7 mouse cellular contexts compared by ENCODE assay signal in the genomic region with DNA sequence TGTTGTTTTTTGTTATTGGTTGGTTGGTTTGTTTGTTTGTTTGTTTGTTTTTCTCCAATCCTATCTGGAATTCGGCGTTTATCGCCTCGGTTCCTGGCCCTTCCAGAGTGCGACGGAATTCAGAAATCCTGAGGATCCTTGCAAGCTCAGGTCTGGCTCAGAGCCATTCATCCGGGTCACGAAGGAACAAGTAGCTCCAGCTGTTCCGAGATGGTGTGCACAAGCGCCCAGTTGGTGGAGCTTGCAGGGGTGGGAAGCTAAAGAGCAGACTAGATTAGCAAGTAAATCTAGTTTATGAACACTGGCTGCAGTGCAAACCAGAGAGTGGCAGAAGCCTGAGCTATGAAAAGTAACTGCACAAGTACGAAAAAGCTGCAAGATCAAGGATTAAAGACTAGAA. TPM values are rescaled to one million over a fixed set of nuclear protein-coding genes. Genes with fewer than 3 reads are reported as not detected.
DNase-seq lines count a peak whose midpoint lies in the region; ATAC-seq and TF ChIP-seq lines count a peak whose summit lies in the region.

No protein-coding gene starts in this region.

- H3K4me3 ChIP-seq in hindbrain, embryonic 16.5 days (ENCODE audit: low read length), result peak overlapping the region; percentile 40
- H3K4me3 ChIP-seq in small intestine, adult 2 months (ENCODE audit: low read depth, low read length), result peak overlapping the region; percentile 45

- no peaks in the 10 kb centered on the region for H3K9me3 ChIP-seq in hindbrain, embryonic 16.5 days (ENCODE audit: control insufficient read depth, low read length)

- peak overlapping the region; percentile 31; the same call in 1 of the 2 replicates for H3K27ac ChIP-seq in hindbrain, embryonic 16.5 days (ENCODE audit: low read depth, low read length)
- peak overlapping the region; percentile 23; the same call in 1 of the 2 replicates for H3K27ac ChIP-seq in small intestine, adult 2 months (ENCODE audit: insufficient read depth, low read depth, low read length)

- H3K9ac ChIP-seq in hindbrain, embryonic 16.5 days (ENCODE audit: low read depth, low read length), result peak overlapping the region; percentile 50

- H3K4me2 ChIP-seq in hindbrain, embryonic 16.5 days (ENCODE audit: low read length), result peak overlapping the region; percentile 63

- no peak for TF ChIP-seq POLR2A in small intestine, adult 2 months (IDR thresholded peaks at IDR 0.05; ENCODE audit: low read depth, low read length)

- WGBS in hindbrain, embryonic 16.5 days, result under 1% methylated on average over 11 of the region's 11 CpGs
- WGBS in small intestine, adult 2 months, result under 1% methylated on average over 11 of the region's 11 CpGs

- intact Hi-C loops in left cerebral cortex, postnatal 14 days (cut with DNase I), result loop anchor here (10.0 kb wide), 1 partner anchor 152 kb away; no protein-coding TSS in a partner anchor

- no peaks in the 10 kb centered on the region for H3K27me3 ChIP-seq in hindbrain, embryonic 16.5 days (replicated peaks; ENCODE audit: control insufficient read depth, insufficient read depth, low read length)
- no peaks in the 10 kb centered on the region for H3K27me3 ChIP-seq in small intestine, adult 2 months (ENCODE audit: control insufficient read depth, insufficient read depth, low read length)

- DNase-seq in adrenal gland, adult 18-20 months (ENCODE audit: low spot score in 2 of 2), result peak; percentile 71 to 82
- DNase-seq in cerebellum, postnatal 36 days, result peak; percentile 61 to 63
- DNase-seq in gastrocnemius, adult 18-20 months (ENCODE audit: low spot score), result peak; percentile 89
- DNase-seq in left cerebral cortex, postnatal 14 days (ENCODE audit: low spot score in 2 of 2), result peak; percentile 80 to 88

- no peaks in the 10 kb centered on the region for H3K36me3 ChIP-seq in hindbrain, embryonic 16.5 days (ENCODE audit: control insufficient read depth, insufficient read depth, low read length)
- H3K36me3 ChIP-seq in small intestine, adult 2 months (ENCODE audit: control insufficient read depth, insufficient read depth, low read length), result no peaks in the 10 kb centered on the region

- TF ChIP-seq CTCF in small intestine, adult 2 months (IDR thresholded peaks at IDR 0.05; ENCODE audit: extremely low read depth, insufficient read length, insufficient replicate concordance, low read depth, low read length), result no peak

- peaks cover 13% of the 10 kb centered on the region for H3K4me1 ChIP-seq in hindbrain, embryonic 16.5 days (ENCODE audit: control insufficient read depth, insufficient read depth, low read depth, low read length)
- peaks cover 7% of the 10 kb centered on the region for H3K4me1 ChIP-seq in small intestine, adult 2 months (ENCODE audit: control insufficient read depth, insufficient read depth, insufficient read length, low read length)

- ATAC-seq in hindbrain, embryonic 16.5 days, result no peak
- ATAC-seq in megakaryocyte-erythroid progenitor cell, adult 5-6 weeks (replicated peaks; ENCODE audit: low FRiP score, low TSS enrichment, poor library complexity, severe bottlenecking), result 0 out of 2 replicates have a peak, but pooled peaks have one; percentile 24

RNA-seq across cellular contexts. Expression of gene Trim27, which starts 6.2 kb away (rescaled TPM):
- total RNA-seq in adrenal gland, adult 18-20 months (2021), result 10 to 100 TPM; 45.3 to 49.9 TPM
- total RNA-seq in gastrocnemius, adult 18-20 months (2021), result 10 to 100 TPM; 21.0 to 22.0 TPM
- 70.1 and 75.0 TPM in 2 replicates for polyA plus RNA-seq in hindbrain, embryonic 16.5 days (2015; fragmentation: Nextera tagmentation; extraction: Ambion mirVana)
- 10 to 100 TPM; 35.7 to 42.3 TPM for total RNA-seq in left cerebral cortex, postnatal 14 days (2021)
- total RNA-seq in megakaryocyte-erythroid progenitor cell, adult 5-6 weeks (2014; fragmentation: Nextera tagmentation), result 97.9 and 102 TPM in 2 replicates
- total RNA-seq in megakaryocyte-erythroid progenitor cell, adult 5-6 weeks (2017), result 159 and 225 TPM in 2 replicates
- 34.0 and 46.4 TPM in 2 replicates for polyA plus RNA-seq in small intestine, adult 2 months (2012; rRNA removed)

RNA-seq across cellular contexts. Expression of gene Olfr1368, which starts 27.4 kb away (rescaled TPM):
- total RNA-seq in adrenal gland, adult 18-20 months (2021), result not detected
- not detected for total RNA-seq in gastrocnemius, adult 18-20 months (2021)
- polyA plus RNA-seq in hindbrain, embryonic 16.5 days (2015; fragmentation: Nextera tagmentation; extraction: Ambion mirVana), result not detected in 2 replicates
- total RNA-seq in left cerebral cortex, postnatal 14 days (2021), result not detected
- total RNA-seq in megakaryocyte-erythroid progenitor cell, adult 5-6 weeks (2014; fragmentation: Nextera tagmentation), result not detected in 2 replicates
- not detected in 2 replicates for total RNA-seq in megakaryocyte-erythroid progenitor cell, adult 5-6 weeks (2017)
- polyA plus RNA-seq in small intestine, adult 2 months (2012; rRNA removed), result not detected in 2 replicates

RNA-seq across cellular contexts. Expression of gene Olfr263, which starts 43.6 kb away (rescaled TPM):
- total RNA-seq in adrenal gland, adult 18-20 months (2021), result not detected
- total RNA-seq in gastrocnemius, adult 18-20 months (2021), result not detected
- polyA plus RNA-seq in hindbrain, embryonic 16.5 days (2015; fragmentation: Nextera tagmentation; extraction: Ambion mirVana), result not detected in 2 replicates
- total RNA-seq in left cerebral cortex, postnatal 14 days (2021), result not detected
- not detected in 2 replicates for total RNA-seq in megakaryocyte-erythroid progenitor cell, adult 5-6 weeks (2014; fragmentation: Nextera tagmentation)
- not detected in 2 replicates for total RNA-seq in megakaryocyte-erythroid progenitor cell, adult 5-6 weeks (2017)
- polyA plus RNA-seq in small intestine, adult 2 months (2012; rRNA removed), result not detected in 2 replicates
